Mouse (Mus musculus): Measurements from ENCODE around the gene Slc25a10.

DNA sequence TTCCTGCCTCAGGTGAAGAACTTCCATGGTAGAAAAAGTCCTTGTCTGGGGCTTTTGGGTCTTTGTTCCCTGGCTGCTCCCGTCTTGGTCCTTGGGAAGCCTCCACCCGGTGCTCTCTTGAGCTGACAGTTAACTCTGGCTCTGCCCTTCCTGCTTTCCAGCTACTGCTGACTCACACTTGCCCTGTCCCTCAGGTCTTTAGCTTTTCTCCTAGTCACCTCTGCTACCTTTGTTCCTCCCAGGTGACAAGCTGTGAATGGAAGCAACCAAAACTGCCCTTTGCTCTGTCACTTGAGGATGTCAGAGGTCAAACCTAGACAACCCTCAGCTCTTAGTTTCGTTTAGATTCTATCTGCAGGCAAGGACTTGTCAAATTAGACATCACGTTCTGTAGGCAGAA is 18.3 kb downstream of the Slc25a10 start:
- TF ChIP-seq CTCF (IDR thresholded peaks at IDR 0.05; ENCODE audit: low read depth), result no peak
- TF ChIP-seq EP300 (IDR thresholded peaks at IDR 0.05; ENCODE audit: low read depth), result peak; percentile 32; the same call in 1 of the 2 replicates
